Mouse (Mus musculus) cerebellum, adult 8-10 months (tissue): Measurements from ENCODE around the gene Ccnj.
A peak's percentile ranks its signal among the peaks of the same experiment; 100 is the strongest.

Experiments used
- DNase-seq: peaks from one replicate; pipeline ENCODE4 v3.0.0; 2022

Gene Ccnj

GRCm38 (mm10) chr19:40830703-40831415, at the start of gene Ccnj:
Ccnj (plus strand) TSS chr19:40831279.
- peak; percentile 93 for DNase-seq

- no peak for DNase-seq
Measured at GRCm38 (mm10) chr19:40788004-40788714, 42.9 kb upstream of the Ccnj start.

GRCm38 (mm10) chr19:40788715-40789084, 42.4 kb upstream of the Ccnj start:
- no peak for DNase-seq

GRCm38 (mm10) chr19:40805176-40805737, 25.8 kb upstream of the Ccnj start:
- DNase-seq: no peak

GRCm38 (mm10) chr19:40809858-40810257, 21.2 kb upstream of the Ccnj start:
- no peak for DNase-seq

GRCm38 (mm10) chr19:40811840-40812239, 19.2 kb upstream of the Ccnj start:
- no peak for DNase-seq

- DNase-seq: no peak
Measured at GRCm38 (mm10) chr19:40812778-40813177, 18.3 kb upstream of the Ccnj start.

GRCm38 (mm10) chr19:40813385-40813784, 17.7 kb upstream of the Ccnj start:
- DNase-seq: no peak

- DNase-seq: no peak
Measured at GRCm38 (mm10) chr19:40815645-40816183, 15.4 kb upstream of the Ccnj start.

- DNase-seq: no peak
Measured at GRCm38 (mm10) chr19:40817901-40818532, 13.1 kb upstream of the Ccnj start.

- no peak for DNase-seq
Measured at GRCm38 (mm10) chr19:40818764-40819163, 12.3 kb upstream of the Ccnj start.

GRCm38 (mm10) chr19:40821306-40821825, 9.7 kb upstream of the Ccnj start:
- DNase-seq: no peak

GRCm38 (mm10) chr19:40825636-40826035, 5.4 kb upstream of the Ccnj start:
- DNase-seq: no peak

- DNase-seq: no peak
Measured at GRCm38 (mm10) chr19:40826735-40827134, 4.3 kb upstream of the Ccnj start.

- DNase-seq: no peak
Measured at GRCm38 (mm10) chr19:40830198-40830597, 881 bp upstream of the Ccnj start.

GRCm38 (mm10) chr19:40831416-40832201, 530 bp downstream of the Ccnj start:
- DNase-seq: peak; percentile 23

GRCm38 (mm10) chr19:40832361-40832760, 1.3 kb downstream of the Ccnj start:
- no peak for DNase-seq

- DNase-seq: no peak
Measured at GRCm38 (mm10) chr19:40834436-40834835, 3.4 kb downstream of the Ccnj start.

GRCm38 (mm10) chr19:40838205-40838604, 7.1 kb downstream of the Ccnj start:
- no peak for DNase-seq

GRCm38 (mm10) chr19:40840303-40840702, 9.2 kb downstream of the Ccnj start:
- no peak for DNase-seq

- DNase-seq: no peak
Measured at GRCm38 (mm10) chr19:40841083-40841482, 10.0 kb downstream of the Ccnj start.

- no peak for DNase-seq
Measured at GRCm38 (mm10) chr19:40841593-40841992, 10.5 kb downstream of the Ccnj start.
